Mouse (Mus musculus): ENCODE data around the gene Phf13.
"Not testable (repeated sequence)": the region's sequence is repeated elsewhere in the genome, so short reads cannot be mapped to it uniquely, and the experiment has no call there.

Gene Phf13

GRCm38 (mm10) chr4:151996173-151996950, at the start of gene Phf13:
Gene Phf13, minus strand, starts transcription at chr4:151996258.
- DNase-seq (ENCODE audit: low spot score) = peak; percentile 99

- DNase-seq (ENCODE audit: low spot score) = no peak
These were observed 48.6 kb upstream of the Phf13 start for GRCm38 (mm10) chr4:152044609-152045008.

- no peak for DNase-seq (ENCODE audit: low spot score)
These were observed 47.1 kb upstream of the Phf13 start for GRCm38 (mm10) chr4:152043171-152043570.

GRCm38 (mm10) chr4:152041924-152042641, 46.0 kb upstream of the Phf13 start:
- DNase-seq (ENCODE audit: low spot score) = no peak

- DNase-seq (ENCODE audit: low spot score) = no peak
These were observed 43.8 kb upstream of the Phf13 start for GRCm38 (mm10) chr4:152039831-152040310.

- DNase-seq (ENCODE audit: low spot score) = peak; percentile 98
These were observed 43.1 kb upstream of the Phf13 start, which contains the start of gene Nol9 for GRCm38 (mm10) chr4:152038985-152039830. Gene Nol9, plus strand, starts transcription at chr4:152039321.

GRCm38 (mm10) chr4:152038225-152038984, 42.3 kb upstream of the Phf13 start, which contains the start of gene Tas1r1:
Gene Tas1r1, minus strand, starts transcription at chr4:152038568.
- peak; percentile 41 for DNase-seq (ENCODE audit: low spot score)

GRCm38 (mm10) chr4:152036464-152036863, 40.4 kb upstream of the Phf13 start:
- not testable (repeated sequence) for DNase-seq (ENCODE audit: low spot score)

GRCm38 (mm10) chr4:152032922-152033321, 36.9 kb upstream of the Phf13 start:
- no peak for DNase-seq (ENCODE audit: low spot score)

- no peak for DNase-seq (ENCODE audit: low spot score)
These were observed 33.9 kb upstream of the Phf13 start for GRCm38 (mm10) chr4:152029997-152030396.

- no peak for DNase-seq (ENCODE audit: low spot score)
These were observed 33.0 kb upstream of the Phf13 start for GRCm38 (mm10) chr4:152029087-152029486.

- no peak for DNase-seq (ENCODE audit: low spot score)
These were observed 32.4 kb upstream of the Phf13 start for GRCm38 (mm10) chr4:152028456-152028855.

GRCm38 (mm10) chr4:152027524-152027923, 31.5 kb upstream of the Phf13 start, which contains the start of gene Zbtb48:
Gene Zbtb48, minus strand, starts transcription at chr4:152027671.
- DNase-seq (ENCODE audit: low spot score) = peak; percentile 96

GRCm38 (mm10) chr4:152026751-152027508, 30.9 kb upstream of the Phf13 start:
- DNase-seq (ENCODE audit: low spot score) = peak; percentile 72

GRCm38 (mm10) chr4:152024525-152024924, 28.5 kb upstream of the Phf13 start:
- no peak for DNase-seq (ENCODE audit: low spot score)

- no peak for DNase-seq (ENCODE audit: low spot score)
These were observed 26.4 kb upstream of the Phf13 start for GRCm38 (mm10) chr4:152022506-152022905.

GRCm38 (mm10) chr4:152021568-152022097, 25.6 kb upstream of the Phf13 start:
- no peak for DNase-seq (ENCODE audit: low spot score)

- DNase-seq (ENCODE audit: low spot score) = no peak
These were observed 24.0 kb upstream of the Phf13 start for GRCm38 (mm10) chr4:152020024-152020423.

- no peak for DNase-seq (ENCODE audit: low spot score)
These were observed 23.0 kb upstream of the Phf13 start for GRCm38 (mm10) chr4:152019073-152019472.

Data from testis, postnatal 10 days (tissue).